Mouse (Mus musculus) left cerebral cortex, postnatal 36 days (tissue): ENCODE results near the gene Hamp. TPM values are rescaled to one million over a fixed set of nuclear protein-coding genes. Genes with fewer than 3 reads are reported as not detected.
"Not testable (repeated sequence)": the region's sequence is repeated elsewhere in the genome, so short reads cannot be mapped to it uniquely, and the experiment has no call there.

Experiments used
- DNase-seq, 2 experiments: peaks; one replicate each; pipeline ENCODE4 v3.0.0; 2021 to 2022; ENCODE audit warnings: low spot score in 2 of 2, mixed read lengths in 1 of 2
- intact Hi-C: fragments of 180-260 bp; cut with DNase I; formaldehyde crosslinking; loops from one replicate; pipeline ENCODE4 v1.15.1; 2025
- total RNA-seq, 2 experiments: library from RNA; stranded (reverse); gene quantifications; 2 replicates each; pipeline ENCODE4 v1.2.3; 2021

Gene Hamp
- total RNA-seq, 2 experiments from 2014 or later = not detected

DNA sequence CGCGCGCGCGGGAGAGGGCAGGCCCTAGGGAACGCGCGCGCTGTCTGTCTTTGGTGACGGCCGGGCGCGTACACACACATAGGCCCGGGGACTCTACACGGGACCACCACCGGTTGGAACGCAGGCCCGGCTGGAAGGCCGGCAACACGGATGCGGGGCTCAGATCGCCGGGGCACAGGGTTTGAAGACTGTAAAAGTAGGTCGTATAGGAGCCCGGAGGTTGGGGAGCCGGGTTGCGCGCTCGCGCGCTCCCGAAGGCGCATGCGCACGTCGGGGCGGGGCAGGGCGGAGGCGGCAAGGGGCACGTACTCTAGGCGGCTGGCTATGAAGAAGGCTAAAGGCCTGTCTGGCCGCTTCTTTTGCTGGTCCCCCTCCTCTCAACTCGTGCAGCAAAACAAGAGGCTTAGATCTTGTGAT lies 13.5 kb upstream of the Hamp start:
- DNase-seq = peak; percentile 94 to 95
- intact Hi-C loops = loop anchor here (5.0 kb wide), 2 partner anchors 95 to 140 kb away; partner anchors contain the start of gene Fxyd7

DNA sequence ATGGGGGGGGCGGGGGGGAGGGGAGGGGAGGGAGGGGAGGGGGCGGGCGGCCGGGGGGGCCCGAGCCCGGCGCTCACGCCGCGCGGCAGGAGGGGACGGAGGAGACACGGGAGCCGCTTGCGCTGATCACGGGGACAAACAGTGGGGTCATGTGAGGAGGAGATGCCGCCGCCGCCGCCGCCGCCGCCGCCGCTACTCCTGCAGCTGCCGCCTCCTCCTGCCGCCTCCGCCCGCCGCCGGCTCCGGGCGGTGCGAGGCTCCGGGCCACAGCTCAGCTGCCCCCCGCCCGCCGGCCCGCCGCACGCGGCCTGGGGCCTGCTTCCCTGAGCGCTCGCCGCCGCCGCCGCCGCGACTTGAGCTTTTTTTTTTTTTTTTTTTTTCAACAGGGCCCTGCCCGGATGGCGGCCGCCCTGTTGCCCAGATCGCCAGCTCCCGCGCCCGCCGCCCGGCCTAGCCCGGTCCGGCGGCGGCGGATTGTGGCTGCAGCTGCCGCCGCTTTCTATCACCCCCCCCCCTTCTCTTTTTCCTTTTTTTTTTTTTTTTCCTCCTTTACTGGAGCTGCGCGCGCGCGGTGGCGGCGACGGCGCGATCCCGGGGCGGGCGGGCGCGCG lies 13.0 kb upstream of the Hamp start, which contains the start of gene Usf2:
TSS of gene Usf2 (minus strand) at position 48 of the 611 bp plus-strand sequence.
- intact Hi-C loops = loop anchor here (5.0 kb wide), 2 partner anchors 95 to 140 kb away; partner anchors contain the start of gene Fxyd7
- peak; percentile 81 to 84 for DNase-seq

DNA sequence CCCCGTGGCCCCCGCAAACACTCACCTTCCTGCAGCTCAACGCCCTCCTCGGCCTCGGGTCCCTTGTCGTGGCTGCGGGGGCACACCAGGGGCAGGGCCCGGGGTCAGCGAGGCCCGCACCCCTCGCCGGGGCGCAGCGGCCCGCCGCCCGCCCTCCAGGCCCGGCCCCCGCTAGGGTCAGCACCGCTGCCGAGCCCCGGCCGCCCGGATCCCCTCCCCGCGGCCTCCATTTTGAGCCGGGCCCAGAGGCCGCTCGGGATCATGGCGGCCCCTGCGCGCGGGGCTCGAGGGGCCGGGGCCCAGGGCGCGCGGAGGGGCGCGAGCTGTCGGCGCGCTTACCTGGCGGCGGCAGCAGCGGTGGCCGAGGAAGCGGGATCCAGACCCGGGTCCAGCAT lies 12.5 kb upstream of the Hamp start:
- intact Hi-C loops = loop anchor here (5.0 kb wide), 2 partner anchors 96 to 141 kb away; partner anchors contain the start of gene Fxyd7
- no peak for DNase-seq

DNA sequence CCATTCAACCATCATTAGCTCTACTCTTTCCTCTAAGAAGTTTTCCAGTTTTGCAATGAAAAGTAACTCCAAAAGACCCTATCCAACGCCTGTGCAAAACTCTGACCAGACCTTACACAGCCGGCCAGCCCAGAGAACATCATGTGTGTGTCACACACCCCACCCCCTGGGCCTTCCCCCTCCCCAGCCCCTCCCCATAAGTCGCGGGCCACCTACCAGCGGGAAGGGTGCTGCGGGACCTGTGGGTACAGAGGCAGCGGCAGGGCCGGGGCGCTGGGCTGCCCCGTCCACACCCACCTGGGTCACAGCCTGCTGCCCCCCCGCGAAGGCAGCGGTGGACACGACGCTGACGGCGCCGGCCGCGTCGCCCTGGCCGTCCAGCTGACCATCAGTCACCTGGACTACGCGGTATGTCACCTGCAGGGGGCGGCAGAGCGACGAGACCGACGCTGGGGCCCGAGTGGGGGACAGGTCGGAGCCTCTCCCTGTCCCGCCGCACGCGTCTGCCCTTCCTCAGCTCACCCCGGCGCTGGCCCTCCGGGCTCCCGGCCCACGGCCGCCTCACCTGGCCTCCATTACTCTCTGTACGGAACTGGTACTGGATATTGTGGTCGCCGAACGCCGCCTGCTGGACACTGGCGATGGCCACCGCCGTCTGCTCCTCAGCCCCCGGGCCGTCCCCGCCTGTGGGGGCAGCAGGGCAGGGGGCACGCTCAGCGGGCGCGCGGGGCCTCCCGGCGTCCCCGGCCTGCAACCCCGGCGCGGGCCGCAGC lies 11.9 kb upstream of the Hamp start:
- peak; percentile 85 to 86 for DNase-seq
- intact Hi-C loops = loop anchor here (5.0 kb wide), 2 partner anchors 97 to 142 kb away; partner anchors contain the start of gene Fxyd7

DNA sequence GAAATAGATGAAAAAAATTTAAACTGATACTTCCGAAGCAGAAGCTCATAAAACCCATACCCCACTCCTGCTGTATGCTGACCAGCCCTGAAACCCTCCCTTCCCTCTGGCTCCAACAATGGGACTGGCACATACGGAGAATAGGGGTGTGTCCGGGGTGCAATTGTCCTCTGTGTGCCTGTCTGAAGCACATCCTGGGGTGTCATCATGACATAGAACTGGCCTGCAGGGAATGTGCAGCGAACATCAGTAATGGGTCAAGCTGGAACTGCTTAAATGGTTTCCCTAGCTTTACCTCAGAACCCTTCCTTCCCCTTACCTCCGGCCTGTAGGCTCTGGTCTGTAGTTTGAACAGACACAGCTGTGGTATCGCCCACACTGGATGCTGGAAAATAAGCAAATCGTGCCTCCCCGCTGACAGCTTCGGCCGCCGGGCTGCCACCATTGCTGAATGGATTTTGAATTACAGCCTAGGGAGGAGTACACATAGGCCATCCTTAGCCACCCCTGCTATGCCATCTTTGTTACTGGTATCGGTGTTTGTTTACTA lies 11.2 kb upstream of the Hamp start:
- intact Hi-C loops = loop anchor here (5.0 kb wide), 2 partner anchors 97 to 142 kb away; partner anchors contain the start of gene Fxyd7
- DNase-seq = no peak

DNA sequence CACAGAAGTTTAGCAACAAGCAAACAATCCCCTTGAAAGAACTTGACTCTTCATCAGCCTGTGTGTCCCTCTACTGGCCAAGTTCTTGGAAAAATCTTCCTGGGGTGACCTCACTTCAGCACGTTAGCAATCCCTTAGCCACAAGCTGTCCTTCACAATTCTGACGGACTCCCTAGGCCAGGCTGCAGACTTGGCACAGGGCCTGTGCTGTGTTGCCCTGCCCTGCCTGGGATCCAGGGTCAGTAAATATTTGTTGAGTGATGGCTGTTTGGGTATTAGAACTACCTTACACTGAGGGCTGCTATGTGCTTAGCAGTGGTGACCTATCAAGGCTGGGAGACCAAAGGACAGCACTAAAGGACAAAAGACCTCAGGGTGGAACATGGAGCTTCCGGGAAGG lies 10.2 kb upstream of the Hamp start:
- no peak for DNase-seq
- intact Hi-C loops = no loop called here

DNA sequence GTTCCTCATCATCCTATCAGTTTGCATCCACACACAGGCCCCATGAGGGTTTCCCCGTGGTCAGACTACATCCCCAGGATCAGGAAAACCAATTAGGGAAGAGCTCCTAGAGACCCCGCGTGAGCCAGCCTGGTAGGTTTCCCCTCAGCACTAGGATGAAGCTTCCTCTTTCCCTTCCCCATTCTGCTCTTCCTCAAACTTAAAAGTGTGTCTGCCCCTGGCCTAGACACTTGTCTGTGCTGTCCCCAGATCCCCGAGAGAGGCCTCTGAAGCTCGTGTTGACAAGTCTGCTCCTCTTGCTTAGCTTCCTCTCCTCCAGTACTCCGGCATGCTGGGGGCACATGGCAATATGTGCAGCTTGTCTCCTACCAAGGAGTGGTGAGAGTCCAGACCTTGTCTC lies 9.6 kb upstream of the Hamp start:
- intact Hi-C loops = no loop called here

DNA sequence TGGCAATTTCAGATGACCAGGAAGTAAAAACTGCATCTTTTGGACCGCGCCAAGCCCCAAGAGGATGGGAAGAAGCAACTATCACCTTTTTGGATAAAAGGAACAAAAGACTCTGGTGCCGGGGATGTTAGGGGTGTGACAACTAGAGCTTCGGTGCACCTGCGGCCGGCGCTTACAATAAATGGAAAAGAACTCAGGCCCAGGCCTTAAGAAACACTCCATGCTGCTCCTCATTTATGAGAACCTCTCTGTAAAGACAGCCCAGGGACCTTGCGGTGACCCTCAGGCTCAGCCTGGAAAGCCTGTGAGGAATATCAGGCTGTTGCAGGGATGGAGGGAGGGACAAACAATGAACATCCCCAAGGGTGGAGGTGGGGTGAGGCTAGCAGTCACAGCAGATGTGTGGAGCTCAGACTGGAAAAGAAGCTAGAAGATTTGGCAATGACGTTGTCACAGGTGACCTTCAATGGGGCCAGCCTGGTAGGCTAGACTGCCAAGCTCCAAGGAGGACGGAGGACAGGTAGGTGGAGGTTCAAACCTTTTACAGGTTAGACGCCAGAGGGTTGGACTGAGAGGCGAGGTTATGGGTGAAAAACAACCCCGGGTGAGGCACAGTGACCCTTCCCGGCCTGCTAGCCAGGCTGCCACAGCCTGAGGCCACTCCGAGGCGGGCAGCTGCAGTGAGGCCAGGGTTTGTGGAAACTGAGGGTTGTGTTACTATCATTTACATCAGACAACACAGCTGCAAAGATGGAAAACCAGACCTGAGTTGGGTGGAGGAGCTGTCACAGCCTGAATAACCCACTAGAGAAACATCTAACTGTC lies 8.8 kb upstream of the Hamp start:
- intact Hi-C loops = no loop called here
- DNase-seq = no peak

More for the DNA sequence above, 9.6 kb upstream of the Hamp start:
- DNase-seq = no peak

DNA sequence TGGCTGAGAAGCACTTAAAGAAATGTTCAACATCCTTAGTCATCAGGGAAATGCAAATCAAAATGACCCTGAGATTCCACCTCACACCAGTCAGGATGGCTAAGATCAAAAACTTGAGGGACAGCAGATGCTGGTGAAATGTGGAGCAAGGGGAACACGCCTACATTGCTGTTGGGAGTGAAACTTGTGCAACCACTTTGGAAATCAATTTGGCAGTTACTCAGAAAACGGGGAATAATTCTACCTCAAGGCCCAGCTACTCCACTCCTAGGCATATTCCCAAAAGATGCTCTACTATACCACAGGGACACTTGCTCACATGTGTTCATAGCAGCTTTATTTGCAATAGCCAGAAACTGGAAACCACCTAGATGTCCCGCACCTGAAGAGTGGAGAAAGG lies 6.1 kb upstream of the Hamp start:
- DNase-seq, intact Hi-C loops: not testable (repeated sequence)

DNA sequence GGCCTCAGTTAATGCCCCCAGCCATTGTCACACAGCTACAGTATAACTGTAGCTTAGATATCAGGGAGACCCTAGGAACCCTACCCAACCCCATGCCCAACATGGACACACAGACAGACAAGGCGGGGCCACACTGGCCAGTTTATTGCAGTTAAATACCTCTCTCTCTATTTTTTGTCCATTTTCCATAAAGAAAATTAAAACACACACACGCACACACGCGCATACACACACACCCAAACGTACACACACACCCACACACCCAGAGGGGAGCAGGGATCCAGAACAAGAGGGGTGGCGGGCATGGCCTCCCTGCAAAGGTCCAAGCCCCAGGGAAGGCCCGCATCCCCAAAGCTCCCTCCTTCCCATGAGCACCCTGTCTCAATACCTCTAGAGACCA lies 2.0 kb upstream of the Hamp start:
- intact Hi-C loops = no loop called here
- no peak for DNase-seq

DNA sequence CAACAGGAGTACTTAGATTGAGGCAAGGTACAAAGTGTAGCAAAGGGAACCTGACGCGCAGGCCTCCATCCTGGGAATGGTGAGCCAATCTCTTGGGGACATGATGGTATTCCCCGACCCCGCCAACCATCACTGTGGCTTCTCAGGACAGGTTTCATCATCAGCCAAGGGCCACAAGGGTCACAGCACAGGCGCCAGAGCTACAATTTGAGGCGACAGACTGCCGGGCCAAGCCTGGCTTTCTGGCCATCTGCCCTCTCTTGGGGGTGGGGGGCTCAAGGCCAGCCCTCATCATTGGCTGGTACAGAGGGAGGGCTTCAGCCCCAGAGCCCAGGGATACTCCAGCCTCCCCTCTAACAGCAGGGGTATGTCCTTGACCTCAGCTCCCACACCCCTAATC lies 1.6 kb upstream of the Hamp start:
- intact Hi-C loops, DNase-seq: not testable (repeated sequence)

DNA sequence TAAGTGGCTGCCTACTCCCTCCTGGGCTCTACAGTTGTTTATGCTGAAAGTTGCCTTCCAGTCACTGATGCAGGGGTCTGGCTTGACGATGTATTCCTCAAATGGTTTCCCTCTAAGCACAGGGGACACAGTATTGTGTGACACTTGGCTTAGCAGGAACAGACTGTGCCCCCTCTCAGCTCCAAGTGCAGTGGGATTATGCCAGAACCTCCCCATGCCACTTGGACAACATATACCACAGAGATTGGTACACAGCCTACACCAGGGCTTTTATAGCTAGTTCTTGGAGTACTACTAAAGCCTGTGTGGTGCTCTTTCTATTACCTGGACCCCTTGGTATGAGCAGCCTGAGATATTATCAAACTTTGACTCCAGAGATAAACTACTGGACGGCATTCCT lies 874 bp upstream of the Hamp start:
- intact Hi-C loops = not testable (repeated sequence)

DNA sequence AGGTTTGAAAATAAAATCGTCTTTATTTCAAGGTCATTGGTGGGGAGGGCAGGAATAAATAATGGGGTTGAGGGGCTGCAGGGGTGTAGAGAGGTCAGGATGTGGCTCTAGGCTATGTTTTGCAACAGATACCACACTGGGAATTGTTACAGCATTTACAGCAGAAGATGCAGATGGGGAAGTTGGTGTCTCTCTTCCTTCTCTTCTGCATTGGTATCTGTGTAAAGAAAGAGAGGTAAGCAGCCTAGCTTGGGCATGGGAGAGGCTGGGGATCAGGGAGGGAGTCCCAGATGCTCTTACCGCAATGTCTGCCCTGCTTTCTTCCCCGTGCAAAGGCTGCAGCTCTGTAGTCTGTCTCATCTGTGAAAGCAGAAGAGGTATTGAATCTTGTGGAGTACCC lies 1.5 kb downstream of the Hamp start:
- DNase-seq, intact Hi-C loops: not testable (repeated sequence)

More for the DNA sequence above, 874 bp upstream of the Hamp start:
- not testable (repeated sequence) for DNase-seq

DNA sequence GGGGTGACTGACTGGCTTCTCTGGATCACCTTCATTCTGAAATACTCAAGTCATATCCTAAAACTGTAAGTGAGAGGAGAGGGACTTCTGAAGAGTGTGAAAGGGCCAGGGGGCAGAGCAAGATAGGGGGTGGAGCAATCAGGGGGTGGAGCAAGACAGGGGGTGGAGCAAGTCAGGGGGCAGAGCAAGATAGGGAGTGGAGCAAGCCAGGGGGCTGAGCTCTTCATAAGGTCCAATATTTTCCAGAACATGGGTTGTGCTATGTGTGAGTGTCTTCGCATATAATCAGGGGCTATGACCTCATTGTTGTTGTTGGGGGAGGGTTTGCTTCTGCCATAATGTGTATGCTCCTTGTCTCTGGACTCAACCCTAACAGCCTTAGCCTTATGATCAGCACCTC lies 3.8 kb downstream of the Hamp start:
- intact Hi-C loops, DNase-seq: not testable (repeated sequence)

DNA sequence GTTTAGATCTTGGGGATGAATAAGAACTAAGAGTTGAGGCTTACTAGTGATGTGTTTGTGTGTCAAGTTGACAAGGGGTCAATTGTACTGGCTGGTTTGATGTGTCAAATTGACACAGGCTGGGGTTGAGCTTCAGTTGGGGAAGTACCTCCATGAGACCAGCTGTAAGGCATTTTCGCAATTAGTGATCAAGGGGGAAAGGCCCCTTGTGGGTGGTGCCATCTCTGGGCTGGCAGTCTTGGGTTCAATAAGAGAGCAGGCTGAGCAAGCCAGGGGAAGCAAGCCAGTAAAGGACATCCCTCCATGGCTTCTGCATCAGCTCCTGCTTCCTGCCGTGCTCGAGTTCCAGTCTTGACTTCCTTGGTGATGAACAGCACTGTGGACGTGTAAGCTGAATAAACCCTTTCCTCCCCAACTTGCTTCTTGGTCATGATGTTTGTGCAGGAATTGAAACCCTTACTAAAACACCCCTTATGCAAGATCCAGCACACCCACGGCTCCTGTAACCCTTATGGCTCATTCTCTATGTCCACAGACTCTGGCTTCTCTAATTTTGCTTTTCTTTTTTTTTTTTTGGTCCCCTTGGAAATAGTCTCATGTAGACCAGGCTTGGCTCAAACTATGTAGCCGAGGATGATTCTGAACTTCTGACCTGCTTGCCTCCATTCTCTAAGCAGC lies 8.3 kb downstream of the Hamp start:
- DNase-seq, intact Hi-C loops: not testable (repeated sequence)

DNA sequence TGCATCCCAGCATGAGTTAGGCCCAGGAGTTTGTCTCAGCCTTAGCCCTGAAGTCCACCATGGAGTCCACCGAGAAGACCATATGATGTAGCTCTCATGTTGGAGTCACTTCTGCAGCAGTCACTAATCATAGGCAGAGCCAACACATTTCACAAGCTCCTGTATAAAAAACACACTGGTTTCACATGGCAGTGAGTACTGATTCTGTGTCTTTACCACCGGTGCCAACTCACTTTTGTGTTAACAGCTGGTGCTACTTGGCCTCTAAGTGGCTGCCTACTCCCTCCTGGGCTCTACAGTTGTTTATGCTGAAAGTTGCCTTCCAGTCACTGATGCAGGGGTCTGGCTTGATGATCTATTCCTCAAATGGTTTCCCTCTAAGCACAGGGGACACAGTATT lies 19.3 kb downstream of the Hamp start, which contains the start of gene Hamp2:
TSS of gene Hamp2 (minus strand) at position 101 of the 400 bp plus-strand sequence.
- intact Hi-C loops, DNase-seq: not testable (repeated sequence)

DNA sequence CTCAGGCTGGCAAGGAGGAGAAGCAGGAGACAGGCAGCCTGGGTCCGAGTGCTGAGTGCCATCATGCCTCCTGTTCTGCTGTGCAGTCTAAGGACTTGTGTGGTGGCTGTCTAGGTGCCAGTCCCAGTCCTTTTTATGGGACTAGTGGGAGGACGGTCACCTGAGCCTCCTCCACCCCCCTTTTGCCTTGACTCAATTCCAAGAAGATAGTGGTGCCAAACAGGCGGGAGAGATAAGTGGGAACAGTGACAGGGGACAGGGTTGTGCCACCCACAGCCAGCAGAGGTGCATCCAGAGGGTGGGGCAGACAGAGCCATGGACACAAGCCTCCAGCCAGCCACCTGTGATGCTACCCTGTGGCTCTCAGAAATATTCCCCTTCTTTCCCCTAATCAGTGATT lies 19.8 kb downstream of the Hamp start:
- intact Hi-C loops = no loop called here

DNA sequence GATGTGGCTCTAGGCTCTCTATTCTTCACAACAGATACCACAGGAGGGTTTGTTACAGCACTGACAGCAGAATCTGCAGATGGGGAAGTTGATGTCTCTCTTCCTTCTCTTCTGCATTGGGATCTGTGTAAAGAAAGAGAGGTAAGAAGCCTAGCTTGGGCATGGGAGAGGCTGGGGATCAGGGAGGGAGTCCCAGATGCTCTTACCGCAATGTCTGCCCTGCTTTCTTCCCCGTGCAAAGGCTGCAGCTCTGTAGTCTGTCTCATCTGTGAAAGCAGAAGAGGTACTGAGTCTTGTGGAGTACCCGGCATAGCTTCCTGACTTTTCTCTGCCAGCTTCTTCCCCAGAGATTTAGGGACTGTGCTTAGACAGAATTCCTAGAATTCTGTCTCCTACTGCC lies 21.3 kb downstream of the Hamp start:
- DNase-seq, intact Hi-C loops: not testable (repeated sequence)

More for the DNA sequence above, 19.8 kb downstream of the Hamp start:
- DNase-seq = no peak

DNA sequence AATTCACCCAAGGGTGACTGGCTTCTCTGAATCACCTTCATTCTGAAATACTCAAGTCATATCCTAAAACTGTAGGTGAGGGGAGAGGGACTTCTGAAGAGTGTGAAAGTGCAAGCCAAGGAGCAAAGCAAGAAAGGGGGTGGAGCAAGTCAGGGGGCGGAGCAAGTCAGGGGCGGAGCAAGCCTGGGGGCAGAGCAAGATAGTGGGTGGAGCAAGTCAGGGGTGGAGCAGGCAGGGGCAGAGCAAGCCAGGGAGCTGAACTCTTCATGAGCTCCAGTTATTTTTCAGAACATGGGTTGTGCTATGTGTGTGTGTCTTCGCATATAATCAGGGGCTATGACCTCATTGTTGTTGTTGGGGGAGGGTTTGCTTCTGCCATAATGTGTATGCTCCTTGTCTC lies 23.6 kb downstream of the Hamp start:
- DNase-seq = no peak
- intact Hi-C loops = no loop called here
